Mouse (Mus musculus) C2C12 (cell line): ENCODE measurements around the gene Col4a5.

ENCODE experiments used
- CEBPB ChIP-seq: IDR thresholded peaks from one replicate; pipeline ENCODE4 v1.6.1; 2011; ENCODE audit warnings: low read depth, mild to moderate bottlenecking, control low read depth, moderate library complexity
- CTCF ChIP-seq: IDR thresholded peaks from one replicate; pipeline ENCODE4 v1.5.1; 2011; ENCODE audit not compliant: control insufficient read depth, insufficient read depth, insufficient read length
- MAX ChIP-seq: IDR thresholded peaks from one replicate; pipeline ENCODE4 v1.6.1; 2011; ENCODE audit warnings: mild to moderate bottlenecking, control low read depth
- MYOD1 ChIP-seq: IDR thresholded peaks from one replicate; pipeline ENCODE4 v1.6.1; 2011; ENCODE audit warnings: low read depth; ENCODE audit not compliant: control insufficient read depth, insufficient read length
- MYOG ChIP-seq: IDR thresholded peaks from one replicate; pipeline ENCODE4 v1.6.1; 2011; ENCODE audit not compliant: control insufficient read depth, insufficient read length; ENCODE audit errors: extremely low read depth

- no peak for TF ChIP-seq CEBPB
- TF ChIP-seq MAX: no peak
- TF ChIP-seq CTCF: no peak
- TF ChIP-seq MYOG: no peak
- TF ChIP-seq MYOD1: no peak
Observed at GRCm38 (mm10) chrX:141724937-141725918, 250.0 kb downstream of the Col4a5 start, which contains the start of gene Irs4.
